Mouse (Mus musculus) T-helper 17 cell (primary cell): Measurements from ENCODE around the gene Atxn2.

Source experiments
- in situ Hi-C, 2 experiments: fragments of 300-600 bp; cut with MboI, MseI; formaldehyde crosslinking; loops; 1 replicate in 1 of 2; 2 replicates in 1 of 2; pipeline ENCODE4 v1.15.1; 2025; ENCODE audit warnings: high pct_unique_total_duplicates in 2 of 2

Gene Atxn2

DNA sequence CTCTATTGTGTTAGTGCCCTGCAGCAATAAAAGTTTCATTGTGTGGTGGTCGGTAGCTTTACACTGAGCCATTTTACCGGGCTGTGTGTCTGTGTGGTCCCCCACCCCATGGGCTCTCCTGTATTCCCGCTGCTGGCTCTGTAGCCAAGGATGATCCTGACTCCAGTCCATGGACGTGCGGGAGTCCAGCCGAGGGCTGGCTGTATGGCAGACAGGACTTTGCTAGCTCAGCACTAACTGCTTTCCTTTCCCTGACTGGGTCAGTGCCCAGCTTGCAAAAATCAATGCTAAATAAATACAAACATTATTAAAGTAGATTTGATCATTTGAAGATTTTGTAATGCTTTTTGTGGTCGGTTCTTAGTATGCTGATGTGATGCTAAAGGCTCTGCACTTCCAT lies 50.3 kb downstream of the Atxn2 start:
- in situ Hi-C loops = no loop called here

DNA sequence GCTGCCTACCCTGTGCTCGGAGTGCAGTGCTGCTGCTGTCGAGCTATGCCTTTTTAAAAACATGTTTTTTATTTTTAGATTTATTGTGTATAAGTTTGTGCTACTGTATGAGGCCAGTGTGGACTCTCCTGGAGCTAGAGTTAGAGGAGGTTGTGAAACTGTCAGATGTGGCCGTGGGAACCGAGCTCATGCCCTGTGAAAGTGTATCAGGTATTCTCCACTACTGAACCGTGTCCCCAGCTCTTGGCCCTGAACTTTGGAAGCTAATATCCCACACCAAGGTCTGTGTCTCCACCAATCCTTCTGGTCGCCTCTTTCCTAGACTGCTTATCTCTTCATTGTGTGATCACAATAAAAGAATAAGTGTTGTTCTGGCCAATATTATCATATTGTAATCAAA lies 51.8 kb downstream of the Atxn2 start:
- in situ Hi-C loops = no loop called here

DNA sequence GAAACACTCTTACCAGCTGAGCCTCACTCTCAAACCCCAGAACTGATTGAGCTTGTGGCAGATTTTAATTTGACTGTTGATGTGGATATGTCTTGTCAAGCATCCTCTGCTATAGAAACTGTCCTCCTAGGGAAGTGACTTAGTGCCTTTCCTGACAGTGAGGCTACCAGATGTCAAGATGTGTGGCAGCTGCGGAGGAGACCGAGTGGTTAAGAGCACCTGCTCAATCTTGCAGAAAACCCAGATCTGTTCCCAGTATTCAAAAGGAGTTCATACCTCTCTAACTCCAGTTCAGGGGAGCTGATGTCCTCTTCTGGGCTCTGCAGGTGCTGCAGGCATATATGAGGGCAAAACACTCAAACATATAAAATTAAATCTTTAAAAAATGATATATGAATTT lies 53.9 kb downstream of the Atxn2 start:
- in situ Hi-C loops = loop anchor here in 1 of 2 experiments (5.0 kb wide), 1 partner anchor 77 kb away; no protein-coding TSS in a partner anchor

DNA sequence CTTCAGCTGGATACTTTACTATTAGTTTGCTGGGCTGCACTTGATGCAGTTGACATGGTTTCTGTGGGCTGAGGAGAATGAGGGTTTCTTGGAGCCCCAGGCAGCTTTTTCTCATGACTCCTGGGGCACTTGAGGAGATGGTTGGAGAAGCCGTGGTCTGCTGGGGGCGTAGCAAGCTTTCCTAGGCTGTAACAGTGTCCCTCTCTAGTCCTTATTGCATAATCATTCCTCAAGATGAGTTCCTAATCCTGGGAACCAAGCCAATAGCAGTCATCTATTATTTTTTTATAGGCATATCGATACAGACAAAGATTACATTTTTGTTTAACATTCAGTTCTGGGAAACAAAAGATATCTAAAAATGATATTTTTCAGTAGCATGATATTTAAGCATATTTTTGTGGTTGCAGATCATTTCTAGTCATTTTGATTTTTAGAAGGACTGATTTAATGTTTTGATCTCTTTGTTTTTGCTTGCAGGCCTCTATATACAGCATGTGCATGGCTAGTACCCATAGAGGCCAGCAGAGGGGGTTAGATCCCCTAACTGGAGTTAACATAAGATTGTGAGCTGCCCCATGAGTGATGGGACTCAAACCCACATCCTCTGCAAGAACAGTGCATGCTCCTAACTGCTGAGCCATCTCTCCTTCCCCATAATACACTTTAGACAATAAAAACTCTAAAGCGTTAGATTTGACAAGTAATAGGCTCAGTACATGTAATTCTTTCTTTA lies 55.1 kb downstream of the Atxn2 start:
- in situ Hi-C loops = loop anchor here in 1 of 2 experiments (5.0 kb wide), 1 partner anchor 76 kb away; no protein-coding TSS in a partner anchor

DNA sequence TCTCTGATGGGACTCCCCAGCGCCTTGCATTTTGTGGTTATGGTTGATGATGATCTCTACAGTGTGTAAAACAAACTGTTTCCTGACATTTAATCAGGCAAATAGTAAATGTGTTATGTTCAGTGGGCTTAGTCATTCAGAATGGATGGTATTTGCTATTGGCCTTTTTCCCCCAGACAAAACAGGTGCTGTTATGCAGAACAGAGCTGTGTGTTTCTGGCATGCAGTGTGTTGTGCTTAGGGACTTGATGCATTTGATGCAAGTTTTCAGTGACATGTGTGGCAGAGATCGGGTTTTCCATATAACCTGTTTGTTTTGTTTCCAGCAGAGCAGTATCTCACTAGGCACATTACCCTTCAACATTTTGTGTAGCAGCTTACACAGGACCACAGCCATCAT lies 56.4 kb downstream of the Atxn2 start:
- in situ Hi-C loops = loop anchor here in 1 of 2 experiments (5.0 kb wide), 1 partner anchor 75 kb away; no protein-coding TSS in a partner anchor

DNA sequence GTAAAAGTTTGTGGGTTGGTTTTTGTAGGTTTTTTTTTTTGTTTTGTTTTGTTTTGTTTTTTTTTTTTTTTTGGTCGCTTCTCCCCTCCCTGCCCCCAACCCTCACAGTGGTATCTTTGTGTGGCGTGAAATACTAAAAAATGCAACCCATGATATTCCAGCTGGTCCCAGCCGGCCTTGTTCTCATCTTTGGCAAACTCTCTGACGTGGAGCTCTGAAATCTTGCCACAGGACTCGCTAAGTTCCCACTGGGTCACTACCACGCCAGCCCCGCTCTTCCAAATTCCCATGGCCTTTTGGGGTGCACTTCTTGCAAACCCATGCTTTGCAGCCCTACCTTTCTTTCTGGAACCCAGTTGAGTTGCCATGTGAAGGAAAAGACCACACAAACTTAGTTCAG lies 58.7 kb downstream of the Atxn2 start:
- in situ Hi-C loops = loop anchor here in 1 of 2 experiments (5.0 kb wide), 1 partner anchor 72 kb away; no protein-coding TSS in a partner anchor

DNA sequence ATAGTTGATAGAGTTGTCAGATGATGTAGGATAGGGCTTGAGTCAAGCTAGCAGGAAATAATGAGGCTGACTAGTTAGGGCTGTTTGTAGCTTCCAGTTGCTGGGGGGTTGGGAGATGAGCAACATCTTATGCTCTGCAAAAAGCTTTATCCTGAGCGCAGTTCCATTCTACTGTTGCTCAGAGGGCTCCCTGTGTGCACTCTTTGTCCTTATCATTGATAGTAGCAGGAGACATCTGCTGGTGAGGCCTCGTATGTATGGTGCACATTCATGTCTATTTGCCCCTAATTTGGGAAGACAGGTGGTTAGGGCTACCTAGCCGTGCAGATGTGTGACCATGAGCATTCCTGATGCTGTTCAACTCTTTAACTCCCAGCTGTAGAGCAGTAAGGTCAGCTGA lies 60.5 kb downstream of the Atxn2 start:
- in situ Hi-C loops = no loop called here

DNA sequence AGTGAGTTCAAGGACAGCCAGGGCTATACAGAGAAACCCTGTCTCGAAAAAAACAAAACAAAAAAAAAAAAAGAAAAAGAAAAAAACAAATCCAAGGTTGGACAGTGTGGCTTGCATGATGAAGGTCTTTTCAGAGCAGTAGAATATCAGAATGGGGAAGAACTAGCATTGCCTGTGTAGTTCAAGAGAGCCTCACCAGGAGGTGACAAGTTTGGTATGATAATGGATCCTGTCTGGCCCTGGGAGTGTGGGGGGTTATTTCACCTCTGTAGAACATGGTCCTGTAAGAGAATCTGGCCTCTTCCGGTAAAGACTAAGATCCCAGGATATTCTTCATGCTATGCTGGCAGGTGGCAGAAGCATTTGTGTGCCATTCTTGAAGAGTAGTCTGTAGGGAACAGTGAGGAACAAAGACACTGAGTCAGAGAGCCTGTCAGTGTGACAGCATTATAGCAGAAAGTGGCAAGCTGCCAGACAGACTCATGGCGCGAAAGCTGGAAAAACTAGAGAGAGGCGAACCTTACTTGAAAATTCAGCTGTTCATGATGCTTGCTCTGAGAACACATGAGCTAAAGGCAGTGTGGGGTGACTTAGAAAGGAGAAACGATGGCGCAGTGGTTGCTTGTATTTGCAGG lies 67.5 kb downstream of the Atxn2 start:
- in situ Hi-C loops = loop anchor here in 1 of 2 experiments (5.0 kb wide), 1 partner anchor 96 kb away; no protein-coding TSS in a partner anchor

DNA sequence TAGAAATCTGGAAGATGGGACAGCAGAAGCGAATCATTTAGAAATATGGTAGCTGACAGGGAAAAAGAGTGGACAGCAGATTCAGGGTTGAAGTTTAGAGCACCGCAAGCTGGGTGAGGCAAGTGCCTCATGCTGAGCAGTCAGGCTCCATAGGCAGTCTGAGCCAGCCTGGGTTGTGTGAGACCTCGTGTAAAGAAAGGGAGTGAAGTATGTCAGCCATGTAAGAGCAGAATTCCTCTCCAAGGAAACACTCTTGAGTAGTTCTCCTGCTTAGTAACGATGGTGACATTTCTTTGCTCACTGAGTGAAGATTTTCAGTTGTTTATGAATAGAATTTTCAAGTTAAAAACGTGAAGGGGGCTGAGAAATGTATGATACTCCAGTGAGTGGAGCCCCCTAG lies 69.0 kb downstream of the Atxn2 start:
- in situ Hi-C loops = no loop called here

DNA sequence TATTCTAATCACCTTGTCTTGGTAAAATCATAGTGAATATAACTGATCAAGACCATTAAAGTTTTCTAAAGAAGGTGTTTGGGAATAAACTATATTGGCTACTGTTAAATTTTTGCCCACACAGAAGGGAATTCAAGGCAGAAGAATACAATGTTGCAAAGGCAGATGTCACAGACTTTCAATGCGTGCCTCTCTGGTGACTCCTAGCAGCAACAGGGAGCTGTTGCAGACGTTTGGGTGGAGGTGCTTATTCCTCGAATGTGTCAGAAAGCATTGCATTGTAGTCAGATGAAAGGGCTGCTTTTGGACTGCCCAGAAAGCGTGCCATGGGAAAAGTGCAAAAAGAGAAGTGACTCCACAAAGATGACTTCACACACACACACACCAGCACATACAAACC lies 71.3 kb downstream of the Atxn2 start:
- in situ Hi-C loops = no loop called here

DNA sequence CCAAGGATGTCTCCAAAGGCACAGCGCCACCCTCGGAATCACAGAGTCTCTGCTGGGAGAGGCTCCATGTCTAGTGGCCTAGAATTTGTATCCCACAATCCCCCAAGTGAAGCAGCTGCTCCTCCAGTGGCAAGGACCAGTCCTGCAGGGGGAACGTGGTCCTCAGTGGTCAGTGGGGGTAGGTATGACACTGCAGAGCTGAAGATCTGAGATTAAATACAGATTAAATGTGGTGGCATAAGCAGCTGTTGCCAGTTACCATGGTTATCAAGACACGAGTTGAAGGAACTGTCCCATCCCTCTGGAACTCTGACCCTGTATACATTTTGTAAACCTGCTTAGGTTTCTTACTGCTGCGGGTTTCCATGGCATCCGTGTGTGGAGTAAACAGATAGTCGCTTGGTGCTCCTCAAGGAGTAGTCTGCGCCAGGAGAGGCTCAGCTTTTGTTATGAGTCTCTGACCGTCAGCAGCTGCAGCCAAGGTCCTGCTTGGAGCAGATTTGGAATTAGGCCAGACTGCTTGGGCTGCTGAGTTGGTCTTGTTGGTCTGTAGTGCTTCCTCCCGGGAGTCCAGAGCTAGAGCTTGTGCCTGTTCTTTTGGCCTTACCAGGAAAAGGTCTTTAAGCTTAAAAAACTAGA lies 72.8 kb downstream of the Atxn2 start:
- in situ Hi-C loops = no loop called here

DNA sequence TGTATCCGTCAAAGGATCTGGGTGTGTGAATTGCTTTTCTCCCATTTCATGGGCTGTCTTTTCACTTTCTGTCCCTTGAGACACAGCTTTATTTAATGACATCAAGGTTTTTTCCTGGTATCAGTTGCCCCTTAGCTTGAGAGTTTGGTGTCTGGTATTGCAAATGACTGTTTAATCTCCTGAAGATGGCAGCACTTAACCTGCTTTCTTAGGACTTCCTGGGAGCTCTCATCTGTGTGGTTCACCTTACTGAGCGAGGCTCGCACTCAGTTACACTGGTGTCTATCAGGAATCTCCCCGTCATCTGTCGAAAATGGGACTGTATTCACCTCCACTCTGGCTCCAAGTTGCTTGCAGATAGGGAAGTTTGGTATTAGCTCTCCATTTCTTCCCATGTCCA lies 79.9 kb downstream of the Atxn2 start:
- in situ Hi-C loops = no loop called here

DNA sequence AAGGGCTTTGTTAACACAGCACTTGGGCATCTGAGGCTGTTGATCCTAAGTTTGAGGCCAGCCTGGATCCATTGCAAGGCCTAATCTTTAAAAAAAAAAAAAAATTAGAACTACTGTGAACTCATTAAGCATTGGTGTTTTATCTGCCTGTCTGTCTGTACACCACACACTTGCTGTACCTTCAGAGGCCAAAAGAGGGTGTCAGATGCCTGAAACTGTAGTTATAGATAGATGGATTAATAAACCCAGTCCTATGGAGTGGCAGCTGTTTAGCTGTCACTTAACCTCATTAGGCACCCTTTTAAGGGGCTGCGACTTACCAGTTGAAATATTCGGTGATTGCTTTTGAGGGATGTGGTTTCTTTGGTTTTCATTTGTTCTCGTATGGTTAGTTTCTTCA lies 84.7 kb downstream of the Atxn2 start:
- in situ Hi-C loops = loop anchor here in 1 of 2 experiments (5.0 kb wide), 1 partner anchor 47 kb away; no protein-coding TSS in a partner anchor

DNA sequence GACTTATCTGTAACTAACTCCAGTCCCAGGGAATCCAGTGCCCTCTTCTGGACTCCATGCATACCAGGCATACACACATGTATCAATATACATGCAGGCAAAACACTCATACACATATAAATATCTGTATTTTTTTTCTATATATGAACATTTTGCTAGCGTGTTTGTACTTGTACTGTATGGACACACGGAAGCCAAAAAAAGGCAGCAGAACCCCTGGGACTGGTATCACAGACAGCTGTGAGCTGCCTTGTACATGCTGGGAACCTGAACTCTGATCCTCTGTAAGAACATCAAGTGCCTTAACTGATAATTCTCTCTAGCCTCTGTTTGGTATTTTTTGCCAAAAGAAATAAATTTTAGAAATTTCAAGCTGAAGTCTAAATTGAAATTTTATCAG lies 87.3 kb downstream of the Atxn2 start:
- in situ Hi-C loops = loop anchor here in 1 of 2 experiments (5.0 kb wide), 1 partner anchor 44 kb away; no protein-coding TSS in a partner anchor

DNA sequence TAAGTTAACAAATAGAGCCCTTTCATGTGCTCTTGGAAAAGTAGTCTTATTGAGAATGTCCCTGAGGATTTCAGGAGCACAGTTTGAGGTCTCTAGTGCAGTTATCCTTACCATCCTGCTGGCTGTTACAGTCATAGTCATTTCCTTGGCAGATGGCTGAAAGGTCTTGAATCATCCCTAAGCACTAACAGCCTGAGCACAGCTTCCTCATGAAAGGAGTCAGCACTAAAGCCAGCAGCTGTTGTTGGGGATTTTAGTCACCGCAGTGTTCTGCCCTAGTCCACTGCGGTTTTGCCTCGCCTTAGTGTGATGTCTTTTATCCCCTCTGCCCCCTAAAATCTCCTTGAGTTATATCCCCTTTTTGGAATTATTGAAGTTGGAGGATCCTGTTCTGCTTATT lies 96.0 kb downstream of the Atxn2 start:
- in situ Hi-C loops = no loop called here

DNA sequence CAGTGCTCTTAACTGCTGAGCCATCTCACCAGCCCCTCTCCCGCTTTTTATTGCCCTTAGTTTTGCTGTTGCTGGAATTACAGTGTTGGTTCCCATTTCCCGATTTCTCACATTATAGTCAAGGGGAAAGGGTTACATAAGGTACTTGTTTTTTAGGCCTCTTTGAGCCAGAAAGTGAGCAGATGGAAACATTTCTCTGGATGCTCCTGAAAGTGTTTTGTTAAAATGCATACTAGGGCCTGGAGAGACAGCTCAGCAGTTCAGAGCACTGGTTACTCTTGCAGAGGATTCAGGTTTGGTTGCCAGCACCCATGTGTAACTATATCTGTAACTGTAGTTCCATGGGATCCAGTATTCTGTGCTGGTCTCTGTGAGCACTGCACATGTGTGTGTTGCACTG lies 97.1 kb downstream of the Atxn2 start:
- in situ Hi-C loops = no loop called here

DNA sequence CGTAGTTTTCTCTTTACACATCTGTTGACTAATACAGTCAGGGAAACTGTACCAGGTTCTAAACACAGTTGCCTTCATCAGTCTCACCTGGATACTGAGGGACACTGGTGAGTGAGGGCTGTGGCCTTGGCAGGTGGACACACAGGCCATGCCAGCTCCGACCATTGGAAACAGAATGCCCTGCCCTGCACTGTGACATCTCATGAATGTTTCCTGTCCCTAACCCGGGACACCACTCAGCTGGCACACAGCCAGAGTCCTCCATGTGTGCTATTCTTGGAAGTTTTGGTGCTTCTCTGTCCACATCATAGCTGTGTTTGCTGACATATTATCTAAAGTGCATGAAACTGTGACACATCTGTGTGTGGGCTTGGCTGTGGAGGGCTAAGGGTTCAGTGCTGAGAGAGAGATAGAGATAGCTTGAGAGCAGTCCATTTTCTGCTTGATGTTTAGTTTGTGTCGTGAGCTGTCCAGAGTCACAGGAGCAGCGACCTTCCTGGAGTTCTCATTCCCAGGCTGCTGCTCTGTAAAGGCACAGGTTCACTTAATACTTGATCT lies 98.6 kb downstream of the Atxn2 start:
- in situ Hi-C loops = no loop called here

DNA sequence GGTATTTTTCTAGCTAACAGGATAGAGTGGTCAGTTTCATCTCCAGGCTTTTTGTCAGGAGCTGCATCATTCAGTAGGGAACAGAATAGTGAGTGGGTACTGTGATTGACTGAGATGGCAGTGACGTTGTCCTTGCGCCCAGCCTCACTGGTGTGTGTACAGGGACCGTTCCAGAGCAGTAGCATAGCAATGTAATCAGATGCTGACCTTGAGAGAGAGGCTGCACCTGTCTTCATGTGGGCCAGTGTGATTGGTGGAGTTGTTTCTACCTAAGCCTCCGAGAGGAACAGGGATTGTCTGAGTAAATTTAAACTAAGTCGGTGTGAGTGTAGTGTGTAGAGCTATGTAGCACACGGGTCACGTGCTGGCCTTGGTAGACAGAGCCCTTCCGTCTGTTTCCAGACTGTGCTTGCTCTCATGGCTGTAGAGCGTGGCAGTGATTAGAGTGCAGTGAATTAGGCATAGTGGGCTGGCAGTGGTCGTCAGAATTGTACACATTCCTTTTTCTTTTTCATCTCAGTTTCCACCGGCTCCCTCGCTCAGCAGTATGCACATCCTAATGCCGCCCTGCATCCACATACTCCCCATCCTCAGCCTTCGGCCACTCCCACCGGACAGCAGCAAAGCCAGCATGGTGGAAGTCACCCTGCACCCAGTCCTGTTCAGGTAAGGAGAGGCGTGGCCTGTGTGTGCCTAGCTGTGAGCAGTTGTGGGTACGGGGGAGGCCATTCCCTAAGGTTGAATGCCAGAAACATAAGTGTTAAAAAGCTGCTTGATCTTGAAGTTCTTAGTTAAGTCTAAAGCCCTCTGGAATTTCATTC lies 99.4 kb downstream of the Atxn2 start:
- in situ Hi-C loops = no loop called here

DNA sequence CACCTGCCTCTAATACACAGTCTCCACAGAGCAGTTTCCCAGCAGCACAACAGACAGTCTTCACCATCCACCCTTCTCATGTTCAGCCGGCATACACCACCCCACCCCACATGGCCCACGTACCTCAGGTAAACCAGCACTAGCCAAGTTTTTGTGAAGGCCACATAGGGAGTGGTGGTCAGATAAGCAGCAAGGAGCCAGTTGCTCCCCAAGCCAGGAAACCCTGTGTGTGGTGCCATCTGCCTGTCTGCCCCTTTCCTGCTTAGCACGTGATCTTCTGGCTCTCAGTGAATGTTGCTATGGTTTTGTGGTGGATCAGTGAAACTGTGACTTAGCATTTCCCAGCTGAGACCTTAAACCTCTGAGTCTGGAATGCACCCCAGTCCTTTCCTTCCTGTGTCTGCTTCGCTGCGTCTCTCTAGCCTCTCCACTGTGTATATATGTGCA lies 100.4 kb downstream of the Atxn2 start:
- in situ Hi-C loops = no loop called here

DNA sequence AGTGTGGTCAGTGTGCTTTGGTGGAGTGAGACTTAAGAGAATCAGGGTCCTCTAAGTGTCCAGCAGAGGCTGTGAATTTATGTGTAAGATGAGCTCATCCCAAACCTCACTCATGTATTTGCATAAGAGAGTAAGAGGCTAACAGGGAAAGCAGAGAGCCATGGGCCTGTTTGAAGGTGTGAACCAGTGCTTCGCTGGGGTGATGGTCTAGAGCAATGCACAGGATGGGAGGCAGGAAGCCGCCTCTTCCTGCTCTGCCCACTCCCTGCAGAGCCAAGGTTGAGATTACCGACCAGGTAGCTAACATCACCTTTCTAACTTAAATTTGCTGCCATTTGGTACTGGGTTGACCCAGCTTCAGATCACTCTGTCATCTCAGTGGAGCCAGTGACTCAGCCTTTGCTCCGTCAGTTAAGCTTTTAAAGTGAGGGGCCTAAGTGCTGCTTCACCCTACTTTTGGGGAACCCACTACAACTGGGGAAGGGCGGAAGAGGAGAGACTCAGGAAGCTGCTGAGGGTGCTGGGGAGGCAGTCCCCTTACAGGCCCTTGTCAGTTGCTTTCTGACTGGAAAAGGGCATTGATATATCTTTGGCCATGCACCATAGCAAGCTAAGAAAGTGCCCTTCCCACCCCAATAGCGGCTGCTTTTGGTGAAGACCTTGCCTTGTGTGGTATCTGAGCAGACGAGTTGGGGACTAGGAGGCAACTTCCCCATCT lies 101.5 kb downstream of the Atxn2 start:
- in situ Hi-C loops = no loop called here
